Mouse (Mus musculus): Measurements from ENCODE around the gene Gm11937. TPM values are rescaled to one million over a fixed set of nuclear protein-coding genes. Genes with fewer than 3 reads are reported as not detected.
"Not testable (repeated sequence)": the region's sequence is repeated elsewhere in the genome, so short reads cannot be mapped to it uniquely, and the experiment has no call there.

Gene Gm11937
- total RNA-seq (2021): not detected
- long read RNA-seq, experiment 1: 0 reads
- long read RNA-seq, experiment 2: 0 reads

- DNase-seq (ENCODE audit: low spot score in 2 of 2): not testable (repeated sequence)
Measured at GRCm38 (mm10) chr11:99610089-99610488, at the start of gene Gm11937. TSS of gene Gm11937 (minus strand) at chr11:99610189.

GRCm38 (mm10) chr11:99659256-99659655, 49.3 kb upstream of the Gm11937 start:
- no peak for DNase-seq (ENCODE audit: low spot score in 2 of 2)

DNA sequence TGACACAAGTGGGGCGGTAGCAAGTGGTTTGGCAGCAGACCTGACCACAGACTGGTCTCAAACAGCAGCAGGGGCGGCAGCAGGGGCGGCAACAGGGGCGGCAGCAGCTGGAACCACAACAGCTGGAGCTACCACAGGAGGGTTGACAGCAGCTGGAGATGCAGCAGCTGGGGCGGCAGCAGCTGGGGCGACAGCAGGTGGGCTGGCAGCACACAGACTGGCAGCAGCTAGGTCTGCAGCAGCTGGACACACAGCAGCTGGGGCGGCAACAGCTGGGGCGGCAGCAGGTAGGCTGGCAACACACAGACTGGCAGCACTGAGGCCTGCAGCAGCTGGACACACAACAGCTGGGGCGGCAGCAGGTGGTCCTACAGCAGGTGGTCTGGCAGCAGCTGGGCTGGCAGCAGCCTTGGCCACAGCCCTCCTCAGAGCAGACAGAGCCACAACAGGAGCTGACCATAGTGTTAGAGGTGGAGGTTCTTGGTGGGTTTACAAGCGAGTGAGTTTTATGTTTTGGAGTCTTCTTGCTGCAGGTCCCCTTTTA, 48.5 kb upstream of the Gm11937 start, which contains the start of gene Gm11563:
Gene Gm11563 (minus strand): TSS at position 494 of the 544 bp plus-strand sequence.
- DNase-seq (ENCODE audit: low spot score in 2 of 2): not testable (repeated sequence)

GRCm38 (mm10) chr11:99657051-99657450, 47.1 kb upstream of the Gm11937 start:
- DNase-seq (ENCODE audit: low spot score in 2 of 2): no peak

DNA sequence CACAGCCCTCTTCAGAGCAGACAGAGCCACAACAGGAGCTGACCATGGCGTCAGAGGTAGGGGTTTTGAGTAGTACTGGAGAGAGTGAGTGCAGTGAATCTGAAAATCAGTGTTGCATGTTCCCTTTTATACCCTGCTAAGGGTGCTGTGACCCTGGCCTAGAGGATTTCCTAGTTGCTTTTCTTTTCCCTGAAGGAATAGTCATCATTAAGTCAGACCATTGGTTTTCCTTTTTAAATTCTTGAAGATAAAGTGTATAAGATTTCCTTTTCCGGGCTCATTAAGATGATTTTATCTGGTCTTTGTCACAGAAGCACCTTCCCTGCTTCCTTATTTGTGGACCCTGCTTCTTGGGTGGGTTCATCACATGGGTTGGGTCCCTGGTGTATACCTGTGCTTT, 40.1 kb upstream of the Gm11937 start, which contains the start of gene Gm11555:
Gene Gm11555 (minus strand): TSS at position 101 of the 400 bp plus-strand sequence.
- DNase-seq (ENCODE audit: low spot score in 2 of 2): no peak

GRCm38 (mm10) chr11:99646444-99646843, 36.5 kb upstream of the Gm11937 start:
- DNase-seq (ENCODE audit: low spot score in 2 of 2): no peak

- no peak for DNase-seq (ENCODE audit: low spot score in 2 of 2)
Measured at GRCm38 (mm10) chr11:99644351-99644750, 34.4 kb upstream of the Gm11937 start.

DNA sequence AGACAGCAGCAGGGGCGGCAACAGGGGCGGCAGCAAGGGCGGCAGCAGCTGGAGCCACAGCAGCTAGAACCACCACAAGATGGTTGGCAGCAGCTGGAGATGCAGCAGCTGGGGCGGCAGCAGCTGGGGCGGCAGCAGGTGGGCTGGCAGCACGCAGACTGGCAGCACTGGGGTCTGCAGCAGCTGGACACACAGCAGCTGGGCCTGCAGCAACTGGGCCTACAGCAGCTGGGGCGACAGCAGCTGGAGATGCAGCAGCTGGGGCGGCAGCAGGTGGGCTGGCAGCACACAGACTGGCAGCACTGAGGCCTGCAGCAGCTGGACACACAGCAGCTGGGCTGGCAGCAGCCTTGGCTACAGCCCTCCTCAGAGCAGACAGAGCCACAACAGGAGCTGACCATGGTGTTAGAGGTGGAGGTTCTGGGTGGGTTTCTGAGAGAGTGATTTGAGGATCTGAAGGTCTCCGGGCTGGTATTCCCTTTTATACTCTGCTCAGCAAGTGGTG, 33.7 kb upstream of the Gm11937 start, which contains the start of gene Krtap4-7:
Gene Krtap4-7 (minus strand): TSS at position 455 of the 505 bp plus-strand sequence.
- DNase-seq (ENCODE audit: low spot score in 2 of 2): not testable (repeated sequence)

GRCm38 (mm10) chr11:99640926-99641325, 30.9 kb upstream of the Gm11937 start:
- DNase-seq (ENCODE audit: low spot score in 2 of 2): no peak

DNA sequence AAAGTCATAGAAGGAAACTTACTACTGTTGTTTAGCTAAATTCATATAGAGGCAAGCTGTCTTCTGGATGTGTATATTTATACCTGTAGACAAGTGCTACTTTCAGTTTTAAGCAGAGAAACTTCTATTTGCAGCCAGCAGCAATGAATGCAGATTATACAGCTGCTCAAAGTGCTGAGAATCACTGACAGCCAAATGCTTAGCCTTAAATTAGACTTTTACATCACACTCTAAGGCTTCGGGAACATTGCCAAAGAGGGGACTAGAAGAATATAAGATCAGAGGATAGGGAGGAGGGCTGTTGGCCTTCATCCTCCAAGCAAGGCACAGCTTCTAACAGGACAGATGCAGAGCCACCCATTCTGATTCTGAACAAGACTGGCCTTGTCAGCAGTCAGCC, 27.1 kb upstream of the Gm11937 start:
- DNase-seq (ENCODE audit: low spot score in 2 of 2): no peak

- no peak for DNase-seq (ENCODE audit: low spot score in 2 of 2)
Measured at GRCm38 (mm10) chr11:99634653-99635134, 24.7 kb upstream of the Gm11937 start, which contains the start of gene Krtap4-2. TSS of gene Krtap4-2 (minus strand) at chr11:99635084.

- no peak for DNase-seq (ENCODE audit: low spot score in 2 of 2)
Measured at GRCm38 (mm10) chr11:99633293-99633692, 23.3 kb upstream of the Gm11937 start.

- no peak for DNase-seq (ENCODE audit: low spot score in 2 of 2)
Measured at GRCm38 (mm10) chr11:99630890-99631289, 20.9 kb upstream of the Gm11937 start.

- no peak for DNase-seq (ENCODE audit: low spot score in 2 of 2)
Measured at GRCm38 (mm10) chr11:99628138-99628537, 18.1 kb upstream of the Gm11937 start, which contains the start of gene Krtap4-1. TSS of gene Krtap4-1 (minus strand) at chr11:99628238.

- no peak for DNase-seq (ENCODE audit: low spot score in 2 of 2)
Measured at GRCm38 (mm10) chr11:99620335-99620734, 10.3 kb upstream of the Gm11937 start, which contains the start of gene Gm11562. TSS of gene Gm11562 (minus strand) at chr11:99620435.

DNA sequence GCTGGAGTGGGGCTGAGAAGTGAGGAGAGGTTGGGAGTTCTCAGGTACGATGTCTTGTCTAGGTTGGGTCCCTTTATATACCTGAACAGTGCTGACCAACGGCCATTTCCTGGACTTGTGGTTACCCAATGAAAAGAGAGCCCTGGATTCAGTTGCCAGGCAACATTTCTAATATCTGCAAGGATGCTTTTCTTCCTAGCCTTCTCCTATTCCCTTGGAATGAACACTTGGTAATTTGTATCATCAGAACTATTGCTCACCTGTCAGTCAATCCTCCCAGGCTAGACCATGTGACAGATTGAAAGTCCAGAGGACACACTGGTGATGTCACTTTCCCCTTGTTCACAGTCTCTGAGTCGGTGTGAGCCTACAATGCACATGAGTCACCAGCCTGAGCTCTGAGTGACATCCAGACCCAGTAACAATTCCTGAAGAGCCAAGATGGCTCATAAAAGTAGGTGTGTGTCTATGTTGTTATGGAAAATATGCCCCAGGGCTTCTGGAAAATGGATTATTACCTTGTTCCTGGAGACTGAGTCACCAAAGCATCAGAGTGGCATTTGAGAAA, 4.9 kb upstream of the Gm11937 start, which contains the start of gene Krtap2-4:
Gene Krtap2-4 (minus strand): TSS at position 51 of the 568 bp plus-strand sequence.
- DNase-seq (ENCODE audit: low spot score in 2 of 2): no peak

DNA sequence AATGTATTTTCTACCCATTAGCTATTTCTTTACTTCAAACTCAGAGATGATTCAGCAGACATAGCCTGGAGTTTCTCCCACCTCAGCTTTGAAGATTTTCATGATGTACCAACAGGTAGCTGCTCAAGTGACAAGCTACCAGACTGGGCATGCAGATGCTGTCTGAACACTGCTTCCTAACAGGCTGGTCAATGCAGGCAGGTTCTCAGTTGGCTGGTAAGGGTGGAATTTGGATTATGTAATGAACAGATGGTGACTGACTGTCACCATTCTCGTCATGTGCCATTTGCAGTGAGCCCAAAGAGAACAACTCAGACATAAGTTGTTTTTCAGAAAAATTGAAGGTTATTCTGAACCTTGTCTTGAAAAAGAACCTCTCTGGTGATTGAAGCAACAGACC, 863 bp downstream of the Gm11937 start:
- DNase-seq (ENCODE audit: low spot score in 2 of 2): no peak

DNA sequence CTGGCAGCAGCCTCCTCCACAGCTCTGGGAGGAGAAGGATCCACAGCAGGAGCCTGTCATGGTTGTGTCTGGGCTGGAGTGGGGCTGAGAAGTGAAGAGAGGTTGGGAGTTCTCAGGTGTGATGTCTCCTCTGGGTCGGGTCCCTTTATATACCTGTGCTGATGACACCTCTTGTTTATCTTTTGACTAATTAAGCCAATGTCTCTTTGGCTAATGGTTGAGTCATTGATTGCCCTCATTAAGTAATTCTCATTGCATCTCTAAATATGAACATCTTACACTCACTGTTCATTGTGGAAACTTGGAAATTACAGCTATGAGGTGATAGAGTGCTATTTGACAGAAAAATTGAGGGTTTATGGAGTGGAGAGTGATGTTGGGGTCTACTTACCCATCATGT, 6.8 kb downstream of the Gm11937 start, which contains the start of gene Gm11938:
Gene Gm11938 (minus strand): TSS at position 101 of the 400 bp plus-strand sequence.
- not testable (repeated sequence) for DNase-seq (ENCODE audit: low spot score in 2 of 2)

DNA sequence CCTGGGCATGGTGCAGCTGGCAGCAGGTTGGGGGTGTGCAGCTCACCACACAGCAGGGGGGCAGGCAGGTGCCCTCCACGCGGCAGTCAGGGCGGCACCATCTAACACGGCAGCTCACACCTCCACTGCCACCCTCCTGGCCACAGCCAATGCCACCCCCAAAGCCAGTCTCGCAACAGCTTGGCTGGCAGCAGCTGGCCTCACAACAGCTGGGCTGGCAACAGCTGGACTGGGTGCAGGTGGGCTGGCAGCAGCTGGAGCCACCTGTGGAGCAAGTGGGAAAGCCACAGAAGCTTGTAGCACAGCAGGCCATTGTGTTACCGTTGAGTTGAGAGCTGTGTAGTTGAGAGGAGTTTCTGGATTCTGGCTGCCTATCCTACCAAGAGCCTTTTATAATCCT, 12.2 kb downstream of the Gm11937 start, which contains the start of gene Krtap9-3:
Gene Krtap9-3 (minus strand): TSS at position 364 of the 400 bp plus-strand sequence.
- DNase-seq (ENCODE audit: low spot score in 2 of 2): not testable (repeated sequence)

DNA sequence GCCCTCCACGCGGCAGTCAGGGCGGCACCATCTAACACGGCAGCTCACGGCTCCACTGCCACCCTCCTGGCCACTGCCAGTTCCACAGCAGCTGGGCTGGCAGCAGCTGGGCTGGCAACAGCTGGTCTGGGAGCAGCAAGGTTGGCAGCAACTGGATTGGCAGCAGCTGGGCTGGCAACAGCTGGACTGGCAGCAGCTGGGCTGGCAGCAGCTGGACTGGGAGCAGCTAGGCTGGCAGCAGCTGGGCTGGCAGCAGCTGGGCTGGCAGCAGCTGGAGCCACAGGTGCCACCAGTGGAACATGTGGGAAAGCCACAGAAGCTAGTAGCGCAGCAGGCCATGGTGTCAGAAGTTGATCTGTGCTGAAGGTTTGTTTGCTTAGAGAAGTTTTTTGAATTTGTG, 19.0 kb downstream of the Gm11937 start, which contains the start of gene Krtap1-3:
Gene Krtap1-3 (minus strand): TSS at position 359 of the 400 bp plus-strand sequence.
- DNase-seq (ENCODE audit: low spot score in 2 of 2): no peak

- DNase-seq (ENCODE audit: low spot score in 2 of 2): no peak
Measured at GRCm38 (mm10) chr11:99585096-99585495, 24.9 kb downstream of the Gm11937 start.
